Mouse (Mus musculus): ENCODE results near the gene Meis1. TPM values are rescaled to one million over a fixed set of nuclear protein-coding genes. Genes with fewer than 3 reads are reported as not detected.

Gene Meis1
- total RNA-seq, 2 experiments from 2014 or later = 56.0 to 57.4 TPM

GRCm38 (mm10) chr11:18905431-18905830, 113.4 kb downstream of the Meis1 start:
- no peak for DNase-seq

DNA sequence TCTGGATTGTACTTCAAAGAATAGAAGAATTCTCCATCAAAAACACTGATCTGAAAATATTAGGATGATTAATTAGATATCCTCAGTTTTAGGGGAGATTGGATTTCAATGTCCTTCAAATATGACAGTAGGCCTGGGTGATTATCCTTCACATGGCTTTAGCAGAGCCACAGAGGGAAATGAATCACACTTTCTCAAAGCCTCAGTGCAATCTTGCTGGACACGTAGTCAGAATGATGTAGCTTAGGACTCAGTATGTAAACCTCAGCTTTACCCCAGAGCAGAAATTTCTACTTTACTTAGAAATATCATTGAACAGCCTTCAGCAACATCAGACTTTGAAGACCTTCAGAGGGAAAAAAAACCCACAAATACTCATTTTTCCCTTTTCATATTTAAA, 113.9 kb downstream of the Meis1 start:
- DNase-seq = no peak

DNA sequence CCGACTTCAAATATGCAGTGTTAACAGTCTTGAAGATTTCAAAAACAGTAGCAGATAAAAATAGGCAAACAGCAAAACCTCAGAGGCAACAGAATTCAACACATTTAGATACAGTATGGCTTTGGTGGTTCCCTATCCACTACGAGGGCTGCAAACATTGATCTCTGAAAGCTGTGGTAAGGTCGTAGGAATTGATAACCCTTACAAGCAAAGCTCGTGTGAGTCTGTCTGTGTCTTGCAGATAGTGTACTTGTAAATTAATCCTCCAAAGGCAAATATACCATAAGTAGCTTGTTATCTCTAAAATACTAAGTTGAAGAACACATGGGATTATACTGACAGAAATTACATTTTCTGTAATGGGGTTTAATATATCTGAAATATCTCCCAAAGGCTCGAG, 114.5 kb downstream of the Meis1 start:
- no peak for DNase-seq

DNA sequence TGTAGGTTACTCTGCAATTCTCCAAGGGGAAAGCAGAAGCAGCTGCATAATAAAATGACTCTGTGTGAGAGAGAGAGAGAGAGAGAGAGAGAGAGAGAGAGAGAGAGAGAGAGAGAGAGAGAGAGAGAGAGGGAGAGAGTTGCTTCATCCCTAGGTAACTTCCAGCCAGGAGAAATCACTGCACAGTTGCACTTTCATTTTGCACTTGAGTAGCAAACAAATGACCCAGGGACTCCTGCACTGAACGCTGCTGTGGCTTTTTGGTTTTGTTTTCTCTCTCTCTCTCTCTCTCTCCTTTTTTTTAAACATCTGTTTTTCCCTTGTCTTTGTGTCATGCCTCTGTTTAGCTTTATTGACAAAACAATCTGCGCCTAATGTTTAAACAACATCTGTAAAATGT, 118.3 kb downstream of the Meis1 start:
- no peak for DNase-seq

- DNase-seq = no peak
These were observed 119.9 kb downstream of the Meis1 start for GRCm38 (mm10) chr11:18898862-18899261.

GRCm38 (mm10) chr11:18897921-18898646, 120.7 kb downstream of the Meis1 start:
- DNase-seq = no peak

DNA sequence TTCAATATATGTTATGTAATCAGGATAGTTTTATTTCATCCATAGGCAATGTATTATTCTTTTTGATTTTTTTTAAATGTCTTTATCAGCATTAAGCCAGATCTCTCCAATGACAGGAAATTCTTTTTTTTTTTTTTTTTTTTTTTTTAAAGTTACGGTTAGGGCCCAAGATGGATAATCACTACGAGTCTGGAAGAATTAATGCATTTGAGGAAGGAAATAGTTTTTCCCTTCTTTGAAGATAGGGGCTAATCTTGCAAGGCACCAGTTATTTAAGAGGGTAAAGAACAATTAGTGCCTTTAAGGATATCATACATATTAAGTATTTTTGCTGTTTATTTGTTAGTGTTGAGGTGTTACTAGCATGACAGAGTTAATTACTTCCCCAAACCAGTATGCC, 121.5 kb downstream of the Meis1 start:
- DNase-seq = no peak

GRCm38 (mm10) chr11:18892470-18892869, 126.3 kb downstream of the Meis1 start:
- no peak for DNase-seq

- DNase-seq = no peak
These were observed 129.6 kb downstream of the Meis1 start for GRCm38 (mm10) chr11:18889139-18889538.

DNA sequence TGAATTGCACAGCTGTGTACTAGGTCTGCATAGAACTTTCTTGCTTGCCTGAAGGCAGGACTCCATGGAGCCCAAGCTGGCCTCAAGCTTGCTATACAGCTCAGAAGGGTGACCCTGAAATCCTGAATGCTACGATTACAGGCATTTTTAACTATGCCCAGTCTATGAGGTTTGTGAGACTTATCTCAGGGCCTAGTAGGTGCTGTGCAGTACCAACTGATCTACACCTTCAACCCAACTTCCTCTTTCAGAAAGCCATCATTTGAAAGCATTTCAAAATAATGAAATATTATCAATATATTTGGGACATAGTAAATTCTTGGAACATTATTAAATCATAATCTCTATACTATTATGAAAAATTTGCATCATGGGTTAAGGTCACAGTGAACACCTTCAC, 130.1 kb downstream of the Meis1 start:
- DNase-seq = no peak

DNA sequence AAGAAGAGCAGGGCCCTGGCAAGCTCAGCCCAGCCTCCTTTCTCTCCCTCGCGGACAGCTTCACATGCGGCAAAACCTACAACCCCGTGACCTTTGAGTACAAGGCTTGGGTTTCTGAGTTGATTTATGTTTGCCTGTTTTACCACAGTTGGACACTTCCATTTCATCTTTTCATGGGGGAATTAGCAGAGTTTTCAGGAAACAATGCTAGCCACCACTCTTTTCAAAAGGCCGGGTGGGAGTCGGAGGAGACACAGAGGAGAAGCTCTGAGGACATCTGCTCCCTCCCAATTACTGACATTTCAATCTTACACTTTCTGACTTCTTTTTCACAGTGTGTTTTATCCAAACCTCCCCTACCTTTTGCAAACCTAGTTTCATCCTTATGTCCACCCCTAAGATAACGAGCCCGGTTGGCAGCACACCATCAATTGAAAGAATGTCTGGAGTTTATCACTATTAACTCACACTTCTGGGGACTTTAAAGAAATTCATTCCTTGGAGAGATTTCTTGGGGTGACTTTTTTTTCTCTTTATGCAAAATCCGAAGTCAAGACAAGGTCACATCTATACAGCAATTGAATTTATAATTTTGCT, 133.0 kb downstream of the Meis1 start:
- DNase-seq = peak; percentile 60 to 63

DNA sequence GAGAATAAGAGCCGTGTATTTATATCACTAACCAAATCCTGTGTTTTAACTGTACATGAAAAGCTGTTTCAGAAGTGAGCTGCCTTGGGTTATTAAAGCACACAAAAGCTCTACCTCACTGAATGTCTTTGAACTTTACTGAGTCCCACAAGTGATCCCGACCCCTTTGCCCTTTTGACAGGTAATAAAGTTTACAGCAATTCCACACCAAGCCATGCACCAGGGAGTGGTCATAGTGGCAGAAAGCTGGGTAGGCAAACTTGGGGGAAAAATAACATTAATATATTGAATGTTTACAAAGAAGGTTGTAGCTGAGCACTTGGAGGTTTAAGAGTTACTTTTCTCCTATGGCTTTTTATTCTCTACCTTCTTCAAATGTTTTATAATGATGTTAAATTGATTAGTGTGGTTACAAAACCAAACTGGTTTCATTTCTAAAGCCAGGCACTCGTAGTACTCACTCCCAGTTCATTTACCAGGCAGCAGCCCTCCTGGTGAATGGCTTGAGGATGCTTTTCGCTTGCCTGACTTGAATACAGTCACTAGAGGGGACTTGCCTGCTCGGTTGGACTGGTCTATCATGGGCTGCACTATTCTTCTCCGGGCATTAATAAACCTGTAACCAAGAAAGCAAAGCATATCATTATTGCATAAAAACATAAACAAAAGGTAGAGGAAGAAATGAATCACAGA, 133.6 kb downstream of the Meis1 start:
- DNase-seq = no peak

GRCm38 (mm10) chr11:18883987-18884386, 134.8 kb downstream of the Meis1 start:
- DNase-seq = no peak

GRCm38 (mm10) chr11:18883507-18883881, 135.3 kb downstream of the Meis1 start:
- peak; percentile 45 to 63 for DNase-seq

- no peak for DNase-seq
These were observed 135.9 kb downstream of the Meis1 start for GRCm38 (mm10) chr11:18882747-18883506.

GRCm38 (mm10) chr11:18882315-18882714, 136.5 kb downstream of the Meis1 start:
- DNase-seq = no peak

- no peak for DNase-seq
These were observed 138.0 kb downstream of the Meis1 start for GRCm38 (mm10) chr11:18880806-18881205.

- no peak for DNase-seq
These were observed 139.3 kb downstream of the Meis1 start for GRCm38 (mm10) chr11:18879456-18879818.

GRCm38 (mm10) chr11:18878748-18879455, 139.9 kb downstream of the Meis1 start:
- peak in 1 of 2 experiments; percentile 51 for DNase-seq

DNA sequence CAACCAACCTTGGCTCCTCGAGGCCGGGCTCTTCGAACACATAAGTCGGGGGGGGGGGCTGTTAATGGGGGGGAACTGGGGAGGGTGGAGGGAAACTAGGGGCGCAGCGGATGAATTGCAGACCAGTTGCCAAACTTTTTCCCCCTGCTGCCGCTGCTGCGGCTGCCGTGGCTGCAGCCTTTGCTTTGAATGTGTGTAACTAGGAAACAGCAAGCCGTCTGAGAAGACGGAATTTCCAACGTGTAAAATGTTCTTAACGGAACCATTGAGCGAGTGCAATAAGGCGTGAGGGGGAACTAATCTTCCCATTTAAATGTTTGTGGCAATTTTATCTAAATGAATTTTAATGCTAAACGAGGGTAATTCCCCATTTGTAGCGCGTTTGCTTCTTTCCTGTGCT, 140.8 kb downstream of the Meis1 start:
- DNase-seq = peak; percentile 21 to 51

GRCm38 (mm10) chr11:18877626-18878011, 141.2 kb downstream of the Meis1 start:
- DNase-seq = peak; percentile 75 to 82

Measured in adrenal gland, postnatal 36 days (tissue).